Mouse (Mus musculus) adrenal gland, adult 18-20 months (tissue): ENCODE data around the gene Ift20. TPM values are rescaled to one million over a fixed set of nuclear protein-coding genes. Genes with fewer than 3 reads are reported as not detected.
"Not testable (repeated sequence)": the region's sequence is repeated elsewhere in the genome, so short reads cannot be mapped to it uniquely, and the experiment has no call there.

Source experiments
- DNase-seq, 2 experiments: peaks; one replicate each; pipeline ENCODE4 v3.0.0; 2021 to 2022; ENCODE audit warnings: low spot score in 2 of 2
- total RNA-seq, 2 experiments: library from RNA; stranded (reverse); gene quantifications; 1 replicate in 1 of 2; 2 replicates in 1 of 2; pipeline ENCODE4 v1.2.3; 2021

Gene Ift20
- total RNA-seq, 2 experiments from 2014 or later = 91.4 to 96.0 TPM

GRCm38 (mm10) chr11:78557241-78557640, 21.1 kb downstream of the Ift20 start:
- no peak for DNase-seq

- DNase-seq = peak; percentile 62 to 65
Measured at GRCm38 (mm10) chr11:78560447-78560846, 24.3 kb downstream of the Ift20 start.

GRCm38 (mm10) chr11:78566775-78567174, 30.6 kb downstream of the Ift20 start:
- no peak for DNase-seq

- DNase-seq = no peak
Measured at GRCm38 (mm10) chr11:78567614-78568013, 31.5 kb downstream of the Ift20 start.

GRCm38 (mm10) chr11:78568827-78569226, 32.7 kb downstream of the Ift20 start:
- DNase-seq = no peak

- DNase-seq = no peak
Measured at GRCm38 (mm10) chr11:78569806-78570205, 33.6 kb downstream of the Ift20 start.

- no peak for DNase-seq
Measured at GRCm38 (mm10) chr11:78571441-78571840, 35.3 kb downstream of the Ift20 start.

- DNase-seq = no peak
Measured at GRCm38 (mm10) chr11:78571854-78572253, 35.7 kb downstream of the Ift20 start.

GRCm38 (mm10) chr11:78574031-78574430, 37.9 kb downstream of the Ift20 start:
- not testable (repeated sequence) for DNase-seq

GRCm38 (mm10) chr11:78574536-78574935, 38.4 kb downstream of the Ift20 start:
- DNase-seq = no peak

- DNase-seq = no peak
Measured at GRCm38 (mm10) chr11:78574975-78575374, 38.8 kb downstream of the Ift20 start.

- DNase-seq = no peak
Measured at GRCm38 (mm10) chr11:78582848-78583247, 46.7 kb downstream of the Ift20 start.

GRCm38 (mm10) chr11:78586099-78586498, 49.9 kb downstream of the Ift20 start:
- DNase-seq = no peak

GRCm38 (mm10) chr11:78587677-78588076, 51.5 kb downstream of the Ift20 start:
- not testable (repeated sequence) for DNase-seq

Other genes with a start within 250 kb of the Ift20 start
- gene BC030499, start 245.5 kb upstream of the Ift20 start, total RNA-seq = under 1 TPM; 0.46 to 0.54 TPM
- 1 to 10 TPM; 1.9 to 4.3 TPM for gene Spag5, start 234.8 kb upstream of the Ift20 start, total RNA-seq
- gene Aldoc, start 213.4 kb upstream of the Ift20 start, total RNA-seq = 10 to 100 TPM; 20.8 to 26.9 TPM
- gene Pigs, start 207.9 kb upstream of the Ift20 start, total RNA-seq = 10 to 100 TPM; 56.2 to 62.4 TPM
- gene Unc119, start 192.9 kb upstream of the Ift20 start, total RNA-seq = 10 to 100 TPM; 25.8 to 29.0 TPM
- under 1 TPM; 0.19 to 0.20 TPM for gene Foxn1, start 149.8 kb upstream of the Ift20 start, total RNA-seq
- gene Slc13a2, start 114.1 kb upstream of the Ift20 start, total RNA-seq = not detected
- 10 to 100 TPM; 27.4 to 32.0 TPM for gene Slc46a1, start 70.7 kb upstream of the Ift20 start, total RNA-seq
- 1 to 10 TPM; 5.3 to 6.4 TPM for gene Sarm1, start 38.6 kb upstream of the Ift20 start, total RNA-seq
- 1 to 10 TPM; 1.6 to 4.5 TPM for gene Vtn, start 37.3 kb upstream of the Ift20 start, total RNA-seq
- not detected for gene Sebox, start 32.9 kb upstream of the Ift20 start, total RNA-seq
- 10 to 100 TPM; 27.8 to 28.0 TPM for gene Tmem199, start 24.2 kb upstream of the Ift20 start, total RNA-seq
- gene Poldip2, start 24.2 kb upstream of the Ift20 start, total RNA-seq = 100 to 1,000 TPM; 153 to 166 TPM
- gene Tnfaip1, start within 50 bp of the Ift20 start, total RNA-seq = 10 to 100 TPM; 38.3 to 43.0 TPM
- 10 to 100 TPM; 27.6 to 40.9 TPM for gene Tmem97, start 14.4 kb downstream of the Ift20 start, total RNA-seq
- gene Nlk, start 161.0 kb downstream of the Ift20 start, total RNA-seq = 10 to 100 TPM; 39.0 to 84.5 TPM
- gene Ccnq, start 215.4 kb downstream of the Ift20 start, total RNA-seq = 10 to 100 TPM; 35.8 to 45.9 TPM